Mouse (Mus musculus): ENCODE results near the gene Gjb5.

Gene Gjb5

DNA sequence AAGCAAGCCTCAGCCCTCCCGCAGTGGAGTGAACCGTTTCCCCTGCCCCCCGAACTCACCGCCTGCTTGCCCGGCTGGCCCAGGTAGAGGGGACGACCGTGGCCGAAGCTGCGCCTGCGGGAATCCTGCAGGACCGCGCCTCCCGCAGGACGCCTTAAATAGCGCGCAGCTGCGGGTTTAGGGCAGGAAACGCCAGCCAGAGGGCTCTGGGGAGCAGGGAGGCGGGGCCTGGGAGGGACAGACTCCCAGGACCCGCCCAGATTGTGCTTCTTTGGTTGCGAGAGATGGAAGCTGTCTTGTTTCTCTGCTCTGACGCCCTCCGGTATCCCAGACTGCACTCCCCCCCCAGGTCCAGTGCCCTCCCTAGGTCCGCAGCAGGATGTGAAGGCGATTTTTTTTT is 44.1 kb downstream of the Gjb5 start, which contains the start of gene Gja4:
Gja4 (minus strand) TSS at position 179 of the 400 bp plus-strand sequence.
- DNase-seq (ENCODE audit: inconsistent age in 2 of 2, low spot score in 1 of 2) = peak; percentile 82 to 88

DNA sequence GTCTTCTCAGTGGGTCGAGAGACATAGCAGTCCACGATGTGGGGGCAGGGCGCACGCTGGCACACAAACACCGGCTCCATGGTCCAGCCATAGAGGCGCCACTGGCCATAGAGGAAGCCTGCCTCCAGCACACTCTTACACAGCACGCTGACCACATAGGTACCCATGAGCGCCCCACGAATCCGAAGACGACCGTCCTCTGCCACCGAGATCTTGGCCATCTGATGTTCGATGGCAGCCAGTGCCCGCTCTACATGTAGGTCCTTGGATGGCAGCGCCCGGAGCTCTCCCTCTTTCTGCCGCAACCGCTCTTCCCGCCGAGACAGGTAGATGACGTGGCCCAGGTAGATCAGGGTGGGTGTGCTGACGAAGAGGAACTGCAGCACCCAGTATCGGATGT is 45.6 kb downstream of the Gjb5 start:
- no peak for DNase-seq (ENCODE audit: inconsistent age in 2 of 2, low spot score in 1 of 2)

DNA sequence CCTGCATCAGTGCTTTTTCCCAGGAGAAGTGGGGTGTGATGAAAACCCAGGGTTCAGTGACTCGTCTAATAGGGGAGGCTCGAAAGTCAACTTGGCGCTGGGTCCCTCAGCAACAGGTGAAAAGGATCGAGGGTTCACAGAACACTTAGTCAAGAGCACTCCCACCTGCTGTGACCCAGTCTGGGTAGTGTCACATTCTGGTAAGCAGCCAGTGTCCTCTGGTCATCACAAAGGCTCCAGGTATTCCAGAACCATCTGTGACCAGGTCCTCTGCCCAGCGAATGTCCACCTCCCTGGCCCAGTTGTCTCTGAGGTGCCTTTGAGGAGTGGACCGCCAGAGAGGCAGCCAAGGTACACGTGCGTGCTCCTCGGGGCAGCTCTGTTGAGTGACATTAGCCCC is 46.4 kb downstream of the Gjb5 start:
- DNase-seq (ENCODE audit: inconsistent age in 2 of 2, low spot score in 1 of 2) = no peak

DNA sequence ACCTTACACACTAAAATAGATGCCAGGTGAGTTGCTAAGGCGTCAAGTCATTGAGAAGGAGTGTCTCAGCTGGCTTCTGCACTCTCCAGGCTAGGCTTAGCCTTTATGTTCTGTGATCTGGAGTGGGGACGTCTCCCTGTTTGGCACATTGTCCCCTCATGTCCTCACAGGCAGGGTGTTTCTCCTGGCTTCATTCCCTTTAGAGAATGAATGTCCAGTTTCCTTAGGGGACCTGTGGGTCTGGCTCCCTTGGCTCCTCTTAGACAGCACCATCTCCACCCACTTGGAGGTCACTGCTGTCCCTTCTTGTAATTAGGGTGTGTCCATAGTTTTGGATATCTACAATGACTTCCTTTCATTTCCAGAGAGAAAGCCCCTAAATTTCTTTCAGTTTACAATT is 51.1 kb downstream of the Gjb5 start:
- no peak for DNase-seq (ENCODE audit: inconsistent age in 2 of 2, low spot score in 1 of 2)

Data from adrenal gland, adult (tissue).